In the genomic region with DNA sequence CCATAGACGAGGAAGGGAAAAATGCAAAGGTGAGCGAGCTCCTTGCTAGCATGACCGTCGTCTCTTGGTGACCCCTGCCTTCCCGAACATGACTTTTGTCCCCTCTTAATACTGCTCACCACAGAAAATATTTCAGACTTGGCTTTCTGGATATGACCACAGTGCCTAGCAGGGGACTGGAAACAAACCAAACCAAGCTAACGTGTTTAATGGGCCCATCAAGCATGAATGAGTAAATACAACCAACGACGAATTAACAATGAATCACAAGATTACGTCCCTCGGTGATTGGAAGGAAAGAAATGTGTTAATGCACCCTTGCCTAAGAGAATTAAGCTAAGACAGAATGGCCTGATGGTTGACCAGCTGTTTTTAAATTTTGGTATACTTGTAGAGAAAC, we compare ENCODE assay signal across 19 mouse cellular contexts. TPM values are rescaled to one million over a fixed set of nuclear protein-coding genes. Genes with fewer than 3 reads are reported as not detected.
A peak's percentile ranks its signal among the peaks of the same experiment; 100 is the strongest.
DNase-seq lines count a peak whose midpoint lies in the region; ATAC-seq and TF ChIP-seq lines count a peak whose summit lies in the region.
"Had no signal": no experiment of that assay in that cellular context is flagged by ENCODE, and none has a peak within 500 bp of the region (broad histone marks: within the 10 kb centered on the region; RNA-seq: fewer than 3 reads in every experiment).

No protein-coding gene starts in this region.

- H3K27ac ChIP-seq in forebrain, embryonic 10.5 days = 0 out of 2 replicates have a peak overlapping the region, but pooled peaks have one; percentile 58
- H3K27ac ChIP-seq in forebrain, postnatal 0 days (ENCODE audit: low read depth, low read length) = no peak overlapping the region
- peak overlapping the region; percentile 91 for H3K27ac ChIP-seq in heart, embryonic 13.5 days (replicated peaks)
- peak overlapping the region; percentile 48 for H3K27ac ChIP-seq in lung, embryonic 16.5 days (ENCODE audit: low read length)
- H3K27ac ChIP-seq: hindbrain, embryonic 10.5 days; liver, embryonic 12.5 days; macrophage had no signal

- H3K27me3 ChIP-seq in forebrain, embryonic 10.5 days (ENCODE audit: poor library complexity, severe bottlenecking) = no peaks in the 10 kb centered on the region
- H3K27me3 ChIP-seq in forebrain, postnatal 0 days (ENCODE audit: insufficient read depth, low read length) = no peaks in the 10 kb centered on the region
- H3K27me3 ChIP-seq in heart, embryonic 13.5 days (replicated peaks) = no peaks in the 10 kb centered on the region
- no peaks in the 10 kb centered on the region for H3K27me3 ChIP-seq in lung, embryonic 16.5 days (ENCODE audit: control insufficient read depth, insufficient read depth, low read depth, low read length)
- H3K27me3 ChIP-seq: liver, embryonic 12.5 days had no signal

- peaks cover 18% of the 10 kb centered on the region for H3K4me1 ChIP-seq in forebrain, embryonic 10.5 days
- 0 out of 2 replicates have a peak, but pooled peaks cover 2% of the 10 kb centered on the region for H3K4me1 ChIP-seq in forebrain, postnatal 0 days (ENCODE audit: insufficient read depth)
- peaks cover 40% of the 10 kb centered on the region for H3K4me1 ChIP-seq in heart, embryonic 13.5 days
- H3K4me1 ChIP-seq in lung, embryonic 16.5 days (replicated peaks; ENCODE audit: control insufficient read depth, insufficient read depth, low read length) = peaks cover 5% of the 10 kb centered on the region

- H3K4me2 ChIP-seq in forebrain, postnatal 0 days (ENCODE audit: low read depth) = no peak overlapping the region
- H3K4me2 ChIP-seq in heart, embryonic 13.5 days = peak overlapping the region; percentile 42
- no peak overlapping the region for H3K4me2 ChIP-seq in lung, embryonic 16.5 days (ENCODE audit: low read depth, low read length)
- H3K4me2 ChIP-seq: liver, embryonic 12.5 days; midbrain, embryonic 11.5 days had no signal

- no peak overlapping the region for H3K9ac ChIP-seq in forebrain, postnatal 0 days
- peak overlapping the region; percentile 51; the same call in 1 of the 2 replicates for H3K9ac ChIP-seq in heart, embryonic 13.5 days
- H3K9ac ChIP-seq in lung, embryonic 16.5 days (ENCODE audit: low read length) = no peak overlapping the region
- H3K9ac ChIP-seq: liver, embryonic 12.5 days had no signal

- DNase-seq in forebrain, embryonic 10.5 days (ENCODE audit: extremely low spot score, low spot score) = no peak
- DNase-seq in forebrain, postnatal 0 days = no peak
- DNase-seq in heart, postnatal 25 days (ENCODE audit: low spot score) = no peak
- no peak for DNase-seq in lung, adult 18-20 months
- no peak for DNase-seq in testis, postnatal 14 days (ENCODE audit: low spot score)
- DNase-seq: adrenal gland, postnatal 36 days; cerebellum, postnatal 25 days; kidney, adult 8-10 months; kidney, postnatal 36 days; layer of hippocampus, adult 9-11 months; thymus, postnatal 36 days had no signal

- ATAC-seq in forebrain, postnatal 0 days = no peak
- ATAC-seq in heart, embryonic 13.5 days (ENCODE audit: extremely low read depth, insufficient number of reproducible peaks, low FRiP score, low TSS enrichment) = no peak
- no peak for ATAC-seq in lung, embryonic 16.5 days (ENCODE audit: low read depth)
- ATAC-seq: activated CD4-positive, CD25-positive, alpha-beta regulatory T cell, adult 4 months; inflammation-experienced regulatory T-cells, adult 6 months; liver, embryonic 12.5 days had no signal

- H3K9me3 ChIP-seq in forebrain, embryonic 10.5 days = peaks cover 3% of the 10 kb centered on the region; the same call in 1 of the 2 replicates
- no peaks in the 10 kb centered on the region for H3K9me3 ChIP-seq in forebrain, postnatal 0 days (ENCODE audit: low read length)
- H3K9me3 ChIP-seq in heart, embryonic 13.5 days = peaks cover 6% of the 10 kb centered on the region
- H3K9me3 ChIP-seq in lung, embryonic 16.5 days (ENCODE audit: control insufficient read depth, low read length) = no peaks in the 10 kb centered on the region
- H3K9me3 ChIP-seq: liver, embryonic 12.5 days had no signal

- H3K36me3 ChIP-seq in forebrain, embryonic 10.5 days (replicated peaks) = no peaks in the 10 kb centered on the region
- H3K36me3 ChIP-seq in forebrain, postnatal 0 days (ENCODE audit: insufficient read depth) = no peaks in the 10 kb centered on the region
- peaks cover 13% of the 10 kb centered on the region for H3K36me3 ChIP-seq in heart, embryonic 13.5 days
- no peaks in the 10 kb centered on the region for H3K36me3 ChIP-seq in lung, embryonic 16.5 days (ENCODE audit: control insufficient read depth, insufficient read depth, low read length)
- H3K36me3 ChIP-seq: hindbrain, embryonic 10.5 days; liver, embryonic 12.5 days had no signal

- no peak overlapping the region for H3K4me3 ChIP-seq in forebrain, embryonic 10.5 days
- no peak overlapping the region for H3K4me3 ChIP-seq in forebrain, postnatal 0 days (ENCODE audit: low read depth, low read length)
- H3K4me3 ChIP-seq in heart, embryonic 13.5 days = no peak overlapping the region
- H3K4me3 ChIP-seq in lung, embryonic 16.5 days (ENCODE audit: low read length) = no peak overlapping the region
- H3K4me3 ChIP-seq: hindbrain, embryonic 10.5 days; liver, embryonic 12.5 days had no signal

- no peak for TF ChIP-seq CTCF in forebrain, postnatal 0 days (IDR thresholded peaks at IDR 0.05; ENCODE audit: low read depth)

- intact Hi-C loops in heart, postnatal 25 days (cut with DNase I) = no loop called here

- 45% methylated on average over 10 of the region's 10 CpGs for WGBS in forebrain, embryonic 10.5 days
- 30% methylated on average over 10 of the region's 10 CpGs for WGBS in forebrain, postnatal 0 days
- 60% methylated on average over 10 of the region's 10 CpGs for WGBS in heart, embryonic 13.5 days
- WGBS in lung, embryonic 16.5 days = 67% methylated on average over 10 of the region's 10 CpGs

RNA-seq across cellular contexts. Expression of gene Cap2, which starts 13.9 kb away (rescaled TPM):
- polyA plus RNA-seq in forebrain, embryonic 10.5 days (2016; fragmentation: Nextera tagmentation; extraction: Ambion mirVana) = 7.0 and 7.3 TPM in 2 replicates
- total RNA-seq in forebrain, postnatal 0 days (2014; rRNA removed) = 16.5 and 19.7 TPM in 2 replicates
- 9.9 and 14.6 TPM in 2 replicates for polyA plus RNA-seq in forebrain, postnatal 0 days (2015; fragmentation: Nextera tagmentation; extraction: Ambion mirVana)
- 127 and 145 TPM in 2 replicates for polyA plus RNA-seq in heart, embryonic 13.5 days (2015; fragmentation: Nextera tagmentation; extraction: Ambion mirVana)
- total RNA-seq in heart, postnatal 25 days (2021) = 100 to 1,000 TPM; 133 to 155 TPM
- polyA plus RNA-seq in lung, embryonic 16.5 days (2015; fragmentation: Nextera tagmentation; extraction: Ambion mirVana) = 9.0 and 11.8 TPM in 2 replicates
